Mouse (Mus musculus): ENCODE measurements around the gene Stra6. TPM values are rescaled to one million over a fixed set of nuclear protein-coding genes. Genes with fewer than 3 reads are reported as not detected.

The Stra6 gene
- polyA plus RNA-seq, 1 experiment = 2.8 TPM

DNA sequence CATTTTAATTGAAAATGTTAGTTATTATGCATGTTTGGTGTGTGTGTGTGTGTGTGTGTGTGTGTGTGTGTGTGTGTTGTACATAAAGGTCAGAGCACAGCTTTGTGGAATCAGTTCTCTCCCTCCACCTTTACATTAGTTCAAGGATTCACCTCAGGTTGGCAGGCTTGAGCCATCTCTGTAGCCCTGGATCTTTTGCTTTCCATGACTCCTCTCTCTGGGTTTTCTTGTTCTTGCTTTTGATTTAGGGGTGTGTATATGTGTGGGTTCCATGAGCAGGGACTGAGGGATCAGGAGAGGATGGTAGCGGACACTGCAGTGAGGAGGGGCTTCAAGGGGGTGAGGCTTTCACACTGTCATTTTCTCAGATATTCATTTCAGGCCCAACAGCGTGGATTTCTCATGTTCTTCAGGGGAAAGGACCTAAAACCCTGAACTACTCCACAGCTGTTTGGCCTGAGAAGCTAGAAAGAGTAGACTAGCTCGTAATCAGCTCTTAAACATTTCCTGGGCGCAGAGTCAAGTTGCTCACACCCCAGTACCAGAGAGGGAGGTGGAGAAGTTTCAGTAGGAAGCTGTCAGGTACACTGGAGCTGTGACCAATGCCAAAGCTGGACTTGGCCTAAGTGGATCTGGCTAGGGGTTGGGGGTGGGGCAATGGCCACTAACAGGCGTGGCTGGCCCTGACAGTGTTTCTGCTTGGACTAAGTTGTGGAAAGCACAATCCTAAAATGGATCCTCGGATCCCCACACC, 2.6 kb downstream of the Stra6 start:
- WGBS = 95% methylated on average over 6 of the region's 6 CpGs
- Histone ChIP-seq H3K27me3 (ENCODE audit: control insufficient read depth, insufficient read depth, low read length) (no peaks in the 10 kb centered on the region), H3K4me1 (ENCODE audit: control insufficient read depth, insufficient read depth, low read length) (peaks cover 26% of the 10 kb centered on the region), H3K27ac (ENCODE audit: insufficient read depth, low read length) (no peak overlapping the region), H3K4me3 (replicated peaks; ENCODE audit: insufficient read depth, low read depth, low read length) (no peak overlapping the region)
- TF ChIP-seq POLR2A (IDR thresholded peaks at IDR 0.05; ENCODE audit: borderline replicate concordance, insufficient read depth, low read length) (no peak), CTCF (IDR thresholded peaks at IDR 0.05; ENCODE audit: borderline replicate concordance, insufficient read depth, low read depth, low read length) (peak; percentile 44; the same call in 1 of the 2 replicates)
- DNase-seq = no peak

- H3K27me3 ChIP-seq (ENCODE audit: control insufficient read depth, insufficient read depth, low read length) = no peaks in the 10 kb centered on the region
- DNase-seq = peak; percentile 43 to 50
- 66% methylated on average over 6 of the region's 6 CpGs for WGBS
- peaks cover 26% of the 10 kb centered on the region for H3K4me1 ChIP-seq (ENCODE audit: control insufficient read depth, insufficient read depth, low read length)
- no peak overlapping the region for H3K27ac ChIP-seq (ENCODE audit: insufficient read depth, low read length)
- no peak for TF ChIP-seq POLR2A (IDR thresholded peaks at IDR 0.05; ENCODE audit: borderline replicate concordance, insufficient read depth, low read length)
- TF ChIP-seq CTCF (IDR thresholded peaks at IDR 0.05; ENCODE audit: borderline replicate concordance, insufficient read depth, low read depth, low read length) = no peak
- no peak overlapping the region for H3K4me3 ChIP-seq (replicated peaks; ENCODE audit: insufficient read depth, low read depth, low read length)
These were observed 3.1 kb downstream of the Stra6 start for GRCm38 (mm10) chr9:58066731-58067095.

GRCm38 (mm10) chr9:58067546-58067945, 4.0 kb downstream of the Stra6 start:
- Histone ChIP-seq H3K27ac (ENCODE audit: insufficient read depth, low read length) (no peak overlapping the region), H3K27me3 (ENCODE audit: control insufficient read depth, insufficient read depth, low read length) (no peaks in the 10 kb centered on the region), H3K4me1 (ENCODE audit: control insufficient read depth, insufficient read depth, low read length) (peaks cover 26% of the 10 kb centered on the region), H3K4me3 (replicated peaks; ENCODE audit: insufficient read depth, low read depth, low read length) (no peak overlapping the region)
- peak; percentile 86 to 89 for DNase-seq
- WGBS = 13% methylated on average over 3 of the region's 3 CpGs
- no peak for TF ChIP-seq POLR2A (IDR thresholded peaks at IDR 0.05; ENCODE audit: borderline replicate concordance, insufficient read depth, low read length)
- TF ChIP-seq CTCF (IDR thresholded peaks at IDR 0.05; ENCODE audit: borderline replicate concordance, insufficient read depth, low read depth, low read length) = no peak

- no peak for DNase-seq
- H3K27me3 ChIP-seq (ENCODE audit: control insufficient read depth, insufficient read depth, low read length) = no peaks in the 10 kb centered on the region
- no peak overlapping the region for H3K27ac ChIP-seq (ENCODE audit: insufficient read depth, low read length)
- H3K4me3 ChIP-seq (replicated peaks; ENCODE audit: insufficient read depth, low read depth, low read length) = no peak overlapping the region
- WGBS = 66% methylated on average over 3 of the region's 3 CpGs
- 0 out of 2 replicates have a peak, but pooled peaks cover 4% of the 10 kb centered on the region for H3K4me1 ChIP-seq (ENCODE audit: control insufficient read depth, insufficient read depth, low read length)
- TF ChIP-seq CTCF (IDR thresholded peaks at IDR 0.05; ENCODE audit: borderline replicate concordance, insufficient read depth, low read depth, low read length) (no peak), POLR2A (IDR thresholded peaks at IDR 0.05; ENCODE audit: borderline replicate concordance, insufficient read depth, low read length) (no peak)
These were observed 11.0 kb downstream of the Stra6 start for GRCm38 (mm10) chr9:58074561-58074960.

DNA sequence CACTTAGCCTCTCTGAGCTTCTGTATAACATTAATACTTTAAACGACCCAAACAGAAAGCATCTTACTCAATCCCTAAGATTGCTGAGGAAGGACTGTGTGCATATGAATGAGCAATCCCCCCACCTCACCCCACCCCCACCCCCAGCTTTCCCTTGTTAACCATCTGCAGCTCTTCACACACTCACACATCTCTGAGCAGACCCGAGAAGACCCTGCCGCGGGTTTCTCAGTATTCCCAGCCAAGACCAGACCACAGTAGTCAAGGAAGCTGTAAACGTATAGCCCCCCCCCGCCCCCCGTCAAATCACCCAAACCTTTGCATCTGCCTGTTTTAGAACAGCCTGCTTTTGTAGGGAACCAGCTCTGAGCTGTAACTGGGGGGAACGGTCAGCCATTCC, 21.0 kb downstream of the Stra6 start:
- Histone ChIP-seq H3K27ac (ENCODE audit: insufficient read depth, low read length) (no peak overlapping the region), H3K4me1 (ENCODE audit: control insufficient read depth, insufficient read depth, low read length) (peaks cover 28% of the 10 kb centered on the region), H3K4me3 (replicated peaks; ENCODE audit: insufficient read depth, low read depth, low read length) (no peak overlapping the region), H3K27me3 (ENCODE audit: control insufficient read depth, insufficient read depth, low read length) (no peaks in the 10 kb centered on the region)
- 40% methylated on average over 8 of the region's 8 CpGs for WGBS
- TF ChIP-seq POLR2A (IDR thresholded peaks at IDR 0.05; ENCODE audit: borderline replicate concordance, insufficient read depth, low read length) (no peak), CTCF (IDR thresholded peaks at IDR 0.05; ENCODE audit: borderline replicate concordance, insufficient read depth, low read depth, low read length) (no peak)
- no peak for DNase-seq

DNA sequence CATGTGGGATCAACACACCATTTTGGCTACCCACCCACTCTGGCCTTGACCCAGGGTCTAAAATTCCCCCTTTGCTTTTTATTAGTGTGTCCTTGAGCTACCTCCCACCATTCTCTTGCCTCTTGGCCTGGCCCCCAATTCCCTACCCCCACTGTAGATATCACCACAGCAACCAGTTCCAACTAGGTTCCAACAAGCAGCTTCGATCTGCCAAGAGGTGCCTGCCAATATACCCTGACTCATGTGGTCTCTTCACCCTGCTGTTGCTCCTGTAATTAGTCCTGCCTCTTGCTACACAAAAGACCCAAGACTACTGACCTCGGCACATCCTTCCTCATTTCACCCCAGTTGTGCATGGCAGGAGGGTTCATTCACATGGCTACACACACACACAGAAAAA, 21.5 kb downstream of the Stra6 start:
- WGBS = 26% methylated on average over 2 of the region's 2 CpGs
- Histone ChIP-seq H3K4me1 (ENCODE audit: control insufficient read depth, insufficient read depth, low read length) (peaks cover 28% of the 10 kb centered on the region), H3K27me3 (ENCODE audit: control insufficient read depth, insufficient read depth, low read length) (no peaks in the 10 kb centered on the region), H3K27ac (ENCODE audit: insufficient read depth, low read length) (no peak overlapping the region), H3K4me3 (replicated peaks; ENCODE audit: insufficient read depth, low read depth, low read length) (no peak overlapping the region)
- DNase-seq = peak in 1 of 2 experiments; percentile 27
- TF ChIP-seq POLR2A (IDR thresholded peaks at IDR 0.05; ENCODE audit: borderline replicate concordance, insufficient read depth, low read length) = no peak
- TF ChIP-seq CTCF (IDR thresholded peaks at IDR 0.05; ENCODE audit: borderline replicate concordance, insufficient read depth, low read depth, low read length) = no peak

DNA sequence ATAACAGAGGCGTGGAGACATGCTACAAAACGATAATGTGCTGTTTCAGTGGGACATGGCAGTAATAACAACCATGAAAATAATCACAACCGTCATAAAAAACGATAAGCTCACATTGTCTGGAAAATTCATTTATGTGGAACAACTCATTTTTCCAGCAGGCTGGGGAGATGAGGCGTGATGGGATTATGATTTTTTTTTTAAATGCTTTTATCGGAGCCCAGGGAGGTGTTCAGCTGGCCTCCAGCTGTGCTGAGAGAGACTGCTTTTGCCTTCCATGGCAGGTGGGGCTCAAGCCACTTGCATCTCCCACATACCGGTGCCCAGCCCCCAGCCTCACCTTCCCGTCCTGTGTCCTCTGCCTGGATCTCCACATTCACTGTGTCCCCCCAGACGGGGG, 22.6 kb downstream of the Stra6 start:
- no peak overlapping the region for H3K27ac ChIP-seq (ENCODE audit: insufficient read depth, low read length)

GRCm38 (mm10) chr9:58086861-58087260, 23.3 kb downstream of the Stra6 start:
- TF ChIP-seq CTCF (IDR thresholded peaks at IDR 0.05; ENCODE audit: borderline replicate concordance, insufficient read depth, low read depth, low read length) (no peak), POLR2A (IDR thresholded peaks at IDR 0.05; ENCODE audit: borderline replicate concordance, insufficient read depth, low read length) (no peak)
- Histone ChIP-seq H3K27me3 (ENCODE audit: control insufficient read depth, insufficient read depth, low read length) (no peaks in the 10 kb centered on the region), H3K4me3 (replicated peaks; ENCODE audit: insufficient read depth, low read depth, low read length) (no peak overlapping the region), H3K4me1 (ENCODE audit: control insufficient read depth, insufficient read depth, low read length) (peaks cover 33% of the 10 kb centered on the region), H3K27ac (ENCODE audit: insufficient read depth, low read length) (no peak overlapping the region)
- DNase-seq = no peak
- WGBS = 67% methylated on average over 7 of the region's 7 CpGs

More for the DNA sequence above, 22.6 kb downstream of the Stra6 start:
- Histone ChIP-seq H3K4me1 (ENCODE audit: control insufficient read depth, insufficient read depth, low read length) (peaks cover 30% of the 10 kb centered on the region), H3K27me3 (ENCODE audit: control insufficient read depth, insufficient read depth, low read length) (no peaks in the 10 kb centered on the region), H3K4me3 (replicated peaks; ENCODE audit: insufficient read depth, low read depth, low read length) (no peak overlapping the region)
- 78% methylated on average over 9 of the region's 9 CpGs for WGBS
- no peak for TF ChIP-seq CTCF (IDR thresholded peaks at IDR 0.05; ENCODE audit: borderline replicate concordance, insufficient read depth, low read depth, low read length)
- TF ChIP-seq POLR2A (IDR thresholded peaks at IDR 0.05; ENCODE audit: borderline replicate concordance, insufficient read depth, low read length) = no peak
- DNase-seq = no peak

Measured in cerebellum, adult 2 months (tissue).